Mouse (Mus musculus) liver, postnatal 0 days (tissue): ENCODE measurements around the gene Apoc2.

Source experiments
- CTCF ChIP-seq: sonication (generic); IDR thresholded peaks from 2 replicates; pipeline ENCODE4 v1.5.1; 2016; ENCODE audit warnings: antibody characterized with exemption, low read depth
- EP300 ChIP-seq: IDR thresholded peaks from 2 replicates; pipeline ENCODE4 v1.6.1; 2016; ENCODE audit warnings: antibody characterized with exemption, low read depth, mild to moderate bottlenecking

DNA sequence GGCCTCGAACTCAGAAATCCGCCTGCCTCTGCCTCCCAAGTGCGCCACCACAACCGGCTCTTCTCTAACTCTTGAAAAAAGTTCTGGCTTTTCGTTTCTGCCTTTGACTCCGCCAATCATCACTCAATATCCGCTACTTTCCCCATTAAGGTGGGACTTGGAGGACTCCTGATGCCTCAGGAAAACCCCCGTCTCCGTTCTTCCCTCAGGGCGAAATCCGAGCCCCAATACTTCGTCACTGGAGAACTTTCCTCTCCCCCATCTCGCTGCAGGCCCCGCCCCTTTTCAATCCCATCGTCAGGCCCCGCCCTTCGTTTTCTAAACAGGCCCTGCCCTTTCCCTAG is 49.6 kb downstream of the Apoc2 start:
- no peak for TF ChIP-seq CTCF
- no peak for TF ChIP-seq EP300
